Mouse (Mus musculus): ENCODE measurements at regions not wholly inside any gene's neighbourhood (a gene's known extent, or its start where the extent isn't known, plus 50 kb on each side); places are given as distances from the start of the nearest gene placed in this dataset.
"Not testable (repeated sequence)": the region's sequence is repeated elsewhere in the genome, so short reads cannot be mapped to it uniquely, and the experiment has no call there.

DNA sequence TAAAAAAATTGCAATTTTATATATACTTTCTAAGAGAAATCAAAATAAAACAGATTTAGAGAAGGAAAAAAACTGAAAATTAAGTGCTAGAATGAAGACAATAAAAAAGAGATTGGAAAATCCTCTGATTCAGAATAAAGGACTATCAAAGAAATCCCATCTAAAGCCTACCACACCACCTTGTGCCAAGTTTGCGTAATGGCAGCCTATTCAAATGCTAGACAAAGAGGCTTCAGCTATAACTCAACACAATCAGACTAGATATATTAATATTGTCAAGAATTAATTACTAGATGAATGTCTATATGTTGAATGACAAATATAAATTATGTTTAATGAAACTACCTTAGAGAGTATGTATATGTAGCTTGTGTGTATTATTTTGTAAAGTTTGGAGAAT, 221.9 kb upstream of the Ascc3 start:
- peak in 1 of 2 experiments; percentile 10 for DNase-seq (ENCODE audit: low spot score in 2 of 2)

DNA sequence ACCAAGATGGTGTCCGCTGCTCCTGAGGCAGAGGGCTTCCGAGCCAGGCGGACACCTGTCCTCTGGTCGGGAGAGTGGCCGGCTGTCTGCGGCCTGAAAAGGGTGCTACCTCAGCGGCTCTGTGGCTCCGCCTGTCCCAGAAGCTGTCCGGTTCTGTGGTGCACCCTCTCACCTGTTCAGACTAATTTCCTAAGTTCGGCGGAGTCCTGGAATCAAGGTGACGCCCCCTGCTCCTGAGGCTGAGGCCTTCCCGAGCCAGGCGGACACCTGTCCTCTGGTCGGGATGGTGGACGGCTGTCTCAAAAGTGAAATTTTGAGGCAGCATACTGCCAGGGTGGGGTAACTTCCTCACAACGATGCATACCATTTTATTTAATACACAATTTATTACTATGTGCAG, 199.9 kb upstream of the Ascc3 start:
- DNase-seq (ENCODE audit: low spot score in 2 of 2): not testable (repeated sequence)
